Mouse (Mus musculus) c-Kit-positive CD71-positive TER-119-positive erythroid progenitor cells, embryonic 14.5 days (primary cell): Measurements from ENCODE around the gene Hand1.
"Not testable (repeated sequence)": the region's sequence is repeated elsewhere in the genome, so short reads cannot be mapped to it uniquely, and the experiment has no call there.

Experiments used
- DNase-seq: peaks from one replicate; pipeline ENCODE4 v3.0.0-alpha.2; 2013; ENCODE audit warnings: low spot score

The Hand1 gene

DNA sequence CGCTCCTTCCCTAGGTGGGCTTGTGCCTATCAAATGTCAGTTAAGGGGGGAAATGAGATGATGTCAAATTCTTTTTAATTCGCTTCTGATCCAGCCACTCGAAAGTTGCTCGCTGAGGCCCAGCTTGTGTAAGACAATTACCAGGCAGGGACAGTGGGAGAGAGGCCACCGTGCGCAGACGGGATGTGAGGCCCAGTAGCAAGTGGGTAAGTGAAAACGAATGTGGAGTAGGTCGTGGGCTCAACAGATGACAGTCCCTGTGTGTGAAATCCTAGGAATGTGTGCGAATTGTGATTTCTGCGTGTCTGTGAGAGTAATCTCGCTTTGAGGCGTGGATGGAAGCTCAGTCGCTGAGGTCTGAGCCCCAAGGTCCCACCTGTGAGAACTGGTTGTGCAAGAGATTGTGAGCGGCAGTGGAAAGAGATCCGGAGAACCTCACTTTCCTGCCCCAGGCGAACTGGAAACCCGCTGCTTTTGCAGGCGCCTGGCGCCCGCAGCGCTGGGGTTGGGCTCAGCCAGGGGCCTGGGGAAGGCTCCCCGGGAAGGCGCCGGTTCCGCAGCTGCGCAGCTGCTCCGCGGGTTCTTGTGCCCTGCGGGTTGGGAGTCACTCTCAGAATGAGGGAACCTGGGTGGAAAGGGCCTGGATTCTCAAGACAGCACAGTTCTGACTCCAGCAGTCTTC lies 819 bp upstream of the Hand1 start:
- no peak for DNase-seq

DNA sequence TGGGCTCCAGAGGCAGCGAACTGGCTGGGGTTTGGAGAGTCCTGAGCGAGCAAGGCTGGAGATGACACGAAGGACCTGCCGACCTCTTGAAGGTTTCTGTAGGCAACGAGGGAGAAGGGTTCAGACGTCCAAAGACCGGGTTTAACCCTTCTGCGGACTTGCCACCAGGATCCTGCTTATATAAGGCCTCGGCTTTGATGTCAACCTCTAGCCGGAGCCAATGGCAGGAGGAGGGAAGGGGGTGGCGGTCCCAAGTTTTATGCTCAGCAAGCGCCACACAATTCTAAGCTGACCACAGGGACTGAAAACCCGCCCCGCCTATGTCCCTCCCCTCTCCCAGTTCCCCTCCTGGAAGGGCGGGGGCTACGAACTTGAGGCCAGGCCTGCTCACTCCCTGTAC lies 757 bp downstream of the Hand1 start:
- no peak for DNase-seq

DNA sequence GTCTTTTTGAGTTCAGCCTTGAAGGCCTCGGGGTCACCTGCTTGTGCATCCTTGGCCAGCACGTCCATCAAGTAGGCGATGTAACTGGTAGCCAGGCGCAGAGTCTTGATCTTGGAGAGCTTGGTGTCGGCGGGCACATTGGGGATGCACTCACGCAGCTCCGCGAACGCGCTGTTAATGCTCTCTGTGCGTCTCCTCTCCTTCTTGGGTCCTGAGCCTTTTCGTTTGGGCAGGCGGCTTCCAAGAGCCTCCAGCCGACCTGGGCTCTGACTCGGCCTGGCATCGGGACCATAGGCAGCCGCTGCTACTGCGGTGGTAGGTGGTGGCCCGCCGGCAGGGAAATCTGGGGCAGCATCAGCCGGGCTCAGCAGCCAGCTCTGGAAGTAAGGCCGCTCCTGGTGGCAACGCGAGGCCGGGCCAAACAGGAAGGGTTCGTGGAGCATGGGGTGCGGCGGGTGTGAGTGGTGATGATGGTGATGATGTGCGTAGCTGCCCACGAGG lies 1.3 kb downstream of the Hand1 start:
- no peak for DNase-seq

DNA sequence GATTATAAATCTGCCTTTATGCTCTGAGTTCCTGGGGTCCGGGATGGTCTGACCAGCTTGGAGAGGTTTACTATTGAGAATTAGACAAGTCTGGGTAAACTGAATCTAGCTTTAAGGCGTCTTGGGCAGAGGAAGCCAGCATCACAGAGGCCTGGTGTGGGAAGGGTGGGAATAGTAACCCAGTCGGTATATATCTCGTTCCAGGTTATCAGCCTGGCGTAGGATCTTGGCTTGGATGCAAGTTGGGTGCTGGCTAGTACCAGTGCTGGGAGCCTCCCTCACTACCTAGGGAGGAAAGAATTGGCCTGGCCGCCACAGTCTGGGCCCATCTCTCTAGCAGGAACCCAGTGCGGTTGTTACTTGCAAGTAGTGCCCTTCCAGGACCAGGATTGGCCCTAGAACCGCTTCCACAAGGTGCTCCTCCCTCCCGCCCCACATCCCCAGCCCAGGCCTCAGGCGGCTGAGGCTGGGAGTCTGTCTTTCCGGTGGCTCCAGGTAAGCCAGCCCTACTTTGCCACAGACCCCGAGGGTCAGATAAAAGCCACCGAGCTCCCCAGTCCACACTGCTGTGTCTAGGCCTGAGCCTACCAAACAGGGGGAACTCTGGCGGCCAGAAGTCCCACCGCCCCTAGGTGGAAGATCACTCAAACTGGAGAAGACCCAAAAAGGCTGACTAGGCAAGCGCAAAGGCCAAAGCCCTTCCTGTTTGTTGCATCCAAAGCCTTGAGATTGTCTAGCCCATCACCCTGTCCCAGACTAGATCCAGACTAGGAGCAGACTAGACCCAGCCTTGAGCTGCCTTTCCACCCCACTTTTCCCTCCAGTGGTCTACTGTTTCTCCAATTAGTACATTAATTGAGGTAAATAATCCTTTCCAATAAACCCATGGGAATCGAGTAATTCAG lies 2.5 kb downstream of the Hand1 start:
- DNase-seq: no peak

DNA sequence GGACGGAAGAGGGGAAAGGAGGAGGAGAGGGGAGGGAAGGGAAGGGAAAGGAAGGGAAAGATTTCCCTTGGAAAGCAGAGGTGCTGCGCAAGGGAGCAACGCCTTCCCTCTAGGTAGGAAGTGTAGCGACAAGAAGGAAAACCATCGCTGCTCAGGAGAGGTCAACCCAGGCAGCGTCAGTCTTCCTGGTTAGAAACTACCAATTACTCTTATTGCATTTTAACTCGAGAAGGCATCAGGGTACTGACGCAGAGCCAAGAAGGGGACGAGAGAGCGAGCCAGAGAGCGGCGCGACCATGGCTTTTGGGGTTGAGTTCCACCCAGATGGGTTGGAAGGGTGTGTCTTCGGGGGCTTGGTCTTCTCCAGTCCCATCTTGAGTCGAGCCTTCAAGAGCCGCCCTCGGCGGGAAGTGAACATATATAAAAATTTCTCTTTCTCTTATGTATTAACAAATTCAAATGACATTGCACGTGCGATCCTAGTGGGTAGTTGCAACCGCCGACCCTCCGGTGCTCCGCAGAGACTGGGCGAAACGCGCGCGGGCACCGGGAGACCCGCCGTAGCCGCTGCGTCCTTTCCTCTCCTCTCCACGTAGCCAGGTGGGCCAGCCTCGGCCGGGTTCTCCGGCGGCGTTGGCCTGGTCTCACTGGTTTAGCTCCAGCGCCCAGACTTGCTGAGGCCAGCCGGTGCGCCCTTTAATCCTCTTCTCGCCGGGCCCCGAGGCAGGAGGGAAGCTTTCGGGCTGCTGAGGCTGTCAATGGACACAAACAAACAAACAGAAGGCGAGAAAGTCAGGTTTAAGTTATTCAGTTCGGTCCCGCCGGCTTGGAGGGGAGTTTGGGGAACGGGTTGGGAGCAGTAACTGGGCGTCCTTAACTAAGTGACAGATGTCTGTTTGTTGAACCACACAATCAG lies 3.4 kb downstream of the Hand1 start:
- DNase-seq: no peak

DNA sequence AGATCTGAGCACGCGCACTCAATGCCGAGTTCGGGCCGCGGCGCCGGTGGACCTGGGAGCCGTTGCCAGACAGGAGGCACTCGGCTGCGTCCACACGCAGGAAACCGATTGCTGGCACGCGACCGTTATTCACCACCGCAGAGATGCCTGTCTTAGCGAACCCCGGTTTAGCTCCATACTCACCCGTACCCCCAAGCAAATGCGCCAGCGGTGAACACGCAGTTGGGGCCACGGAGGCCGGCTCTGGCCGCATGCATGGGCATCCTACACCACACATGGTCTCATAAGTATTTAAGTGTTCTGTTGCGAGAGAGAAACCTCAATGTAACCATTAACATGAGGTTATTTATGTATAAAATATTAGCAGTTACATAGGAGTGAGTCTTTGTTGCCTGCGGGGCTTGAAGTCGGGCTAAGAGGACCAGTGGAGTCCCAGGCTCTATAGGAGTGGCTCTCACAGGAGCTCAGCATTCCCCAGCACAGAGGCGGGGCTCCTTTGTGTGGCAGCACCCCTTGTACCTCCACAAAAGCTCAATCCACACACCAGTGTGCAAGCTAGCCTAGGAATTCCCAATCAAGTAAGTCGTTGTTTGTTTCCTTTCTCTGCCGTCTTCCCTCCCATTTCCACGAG lies 4.6 kb downstream of the Hand1 start:
- DNase-seq: no peak

DNA sequence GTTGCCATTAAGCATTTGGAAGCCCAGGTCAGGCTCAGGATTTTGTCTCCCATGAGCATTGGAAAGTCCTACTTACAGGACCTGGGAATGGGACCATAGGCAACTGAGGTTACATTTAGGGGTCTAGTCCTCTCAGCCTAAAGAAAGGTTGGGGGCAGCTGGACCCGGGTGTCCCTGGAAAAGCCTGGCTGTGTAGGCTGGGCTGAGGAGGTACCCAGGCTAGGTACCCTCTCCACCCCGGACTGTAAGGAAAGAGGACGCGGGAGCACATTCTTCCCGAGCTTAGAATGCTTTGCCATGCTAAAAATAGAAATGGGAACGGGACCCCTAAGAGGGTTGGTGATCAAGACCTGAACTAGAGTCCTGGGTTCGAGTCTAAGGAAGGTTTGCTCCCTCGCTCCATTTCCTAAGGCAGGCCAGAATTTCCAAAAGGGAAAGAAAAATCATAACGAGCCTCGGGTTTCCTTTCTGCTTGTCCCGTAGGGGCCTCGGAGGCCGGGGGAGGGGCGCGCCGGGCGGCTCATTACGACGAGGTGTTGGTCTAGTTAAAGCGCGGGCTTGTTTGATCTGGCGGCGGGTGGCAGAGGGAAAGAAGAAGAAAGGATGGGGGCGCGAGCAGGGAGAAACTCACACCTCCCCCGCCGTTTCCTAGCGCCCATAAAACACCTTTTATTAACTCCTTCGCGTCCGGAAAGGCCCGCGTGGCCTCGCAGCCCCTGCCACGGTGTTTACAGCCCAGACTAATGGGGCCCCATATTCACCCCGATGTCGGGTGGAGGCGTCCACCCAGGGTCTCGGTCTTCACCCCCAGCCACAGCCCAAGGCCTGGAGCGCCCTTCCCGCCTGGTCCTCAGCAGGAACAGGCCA lies 5.3 kb downstream of the Hand1 start:
- no peak for DNase-seq

DNA sequence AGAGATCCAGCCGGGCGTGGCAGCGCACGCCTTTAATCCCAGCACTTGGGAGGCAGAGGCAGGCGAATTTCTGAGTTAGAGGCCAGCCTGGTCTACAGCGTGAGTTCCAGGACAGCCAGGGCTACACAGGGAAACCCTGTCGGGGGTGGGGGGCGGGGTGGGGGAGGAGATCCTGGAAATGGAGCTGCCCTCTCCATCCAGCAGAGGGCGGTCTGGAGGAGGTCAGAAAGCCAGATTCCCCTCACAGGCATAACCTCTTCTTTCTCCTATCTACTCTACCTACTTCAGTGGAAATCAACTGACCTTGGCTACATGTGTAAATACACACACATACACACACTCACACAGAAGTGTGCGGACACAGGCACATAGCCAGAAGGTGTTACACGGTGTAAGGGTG lies 7.4 kb downstream of the Hand1 start:
- not testable (repeated sequence) for DNase-seq

DNA sequence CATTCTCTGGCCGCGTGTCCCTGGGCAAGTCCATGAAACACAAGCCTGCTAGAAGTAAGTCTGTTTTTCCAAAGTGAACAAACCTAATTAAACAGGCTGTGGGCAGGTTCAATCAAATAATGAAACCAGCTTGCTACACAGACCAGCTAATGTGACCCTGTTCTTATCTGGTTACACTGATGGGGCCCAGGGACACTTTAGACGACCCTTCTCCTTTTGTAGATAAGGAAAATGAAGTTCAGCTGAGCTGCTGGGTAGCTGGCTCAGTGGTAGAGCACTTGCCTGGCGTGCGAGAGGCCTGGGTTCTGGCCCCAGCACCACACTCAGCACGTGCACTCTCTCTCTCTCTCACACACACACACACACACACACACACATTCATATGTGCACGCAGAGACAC lies 8.9 kb downstream of the Hand1 start:
- DNase-seq: no peak

DNA sequence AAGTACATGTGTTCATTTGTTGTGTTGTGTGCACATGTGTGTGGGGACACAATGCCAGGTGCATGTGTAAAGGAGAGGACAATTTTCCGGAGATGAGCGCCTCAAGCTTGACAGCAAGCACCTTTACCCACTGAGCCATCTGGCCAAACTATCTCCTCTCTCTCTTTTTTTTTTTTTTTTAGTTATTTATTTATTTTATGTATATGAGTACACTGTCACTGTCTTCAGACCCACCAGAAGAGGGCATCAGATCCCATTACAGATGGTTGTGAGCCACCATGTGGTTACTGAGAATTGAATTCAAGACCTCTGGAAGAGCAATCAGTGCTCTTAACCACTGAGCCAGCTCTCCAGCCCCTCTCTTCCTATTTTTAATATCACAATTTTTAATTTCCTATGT lies 9.5 kb downstream of the Hand1 start:
- DNase-seq: not testable (repeated sequence)

DNA sequence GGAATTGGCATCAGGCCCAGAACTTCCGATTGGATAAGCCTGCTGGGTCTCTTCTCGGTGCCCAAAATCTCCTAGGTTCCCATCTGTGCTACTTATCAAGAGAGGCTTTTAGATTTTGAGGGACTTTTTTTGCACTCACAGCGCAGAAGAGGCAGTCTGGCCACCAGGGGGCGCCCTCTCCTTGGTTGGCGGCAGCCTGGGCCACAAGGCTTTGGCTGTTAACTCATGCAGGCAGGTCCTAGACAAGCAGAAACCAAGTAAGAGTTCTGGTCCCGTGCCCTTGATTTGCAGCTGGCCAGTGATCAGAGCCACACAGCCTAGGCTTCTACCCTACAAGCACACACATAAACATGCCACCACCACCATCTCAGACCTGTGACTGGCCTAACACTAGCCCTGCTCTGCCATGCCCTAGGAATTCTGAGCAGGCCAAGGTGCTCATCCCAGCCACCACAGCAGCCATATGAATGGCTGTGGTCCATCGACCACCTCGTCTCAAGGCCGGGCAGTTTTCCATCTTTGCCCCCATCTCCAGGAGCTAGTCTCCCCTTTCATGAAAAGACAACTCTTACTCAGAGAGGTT lies 12.5 kb downstream of the Hand1 start:
- DNase-seq: peak; percentile 65

DNA sequence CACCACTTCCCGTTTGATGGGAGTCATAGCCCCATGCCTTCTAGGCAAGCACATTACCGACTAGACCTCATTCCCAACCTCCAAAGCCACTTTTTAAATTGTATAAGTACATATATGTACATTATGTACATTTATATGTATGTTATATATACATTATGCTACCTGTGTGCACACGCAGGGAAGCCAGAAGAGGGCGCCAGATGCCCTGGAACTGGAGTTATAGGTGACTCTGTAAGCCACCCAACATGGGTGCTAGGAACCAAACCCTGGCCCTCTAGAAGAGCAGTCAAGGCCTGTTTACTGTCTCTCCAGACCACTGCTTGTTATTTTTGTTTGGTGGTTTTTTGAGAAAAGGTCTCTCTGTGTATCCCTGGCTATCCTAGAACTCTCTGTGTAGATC lies 14.4 kb downstream of the Hand1 start:
- no peak for DNase-seq

DNA sequence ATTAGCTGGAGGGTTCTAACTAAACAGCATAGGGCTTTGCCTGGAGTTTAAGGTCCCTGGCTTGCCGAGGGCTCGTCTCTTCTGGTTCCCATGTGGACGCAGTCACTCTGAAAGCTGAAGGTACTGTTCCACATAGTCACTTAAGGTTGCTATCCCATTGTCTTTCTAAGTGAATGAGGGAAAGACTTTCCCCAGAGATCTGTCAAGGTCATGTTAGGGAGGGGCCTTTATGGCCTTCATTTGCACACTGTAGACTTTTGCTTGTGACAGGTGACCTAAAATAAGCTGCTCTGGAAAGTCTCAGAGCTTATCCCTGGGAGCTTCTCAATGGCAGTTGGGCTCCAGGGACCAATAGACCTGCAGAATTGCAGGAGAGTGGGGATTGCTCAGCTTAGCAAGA lies 19.0 kb downstream of the Hand1 start:
- no peak for DNase-seq

DNA sequence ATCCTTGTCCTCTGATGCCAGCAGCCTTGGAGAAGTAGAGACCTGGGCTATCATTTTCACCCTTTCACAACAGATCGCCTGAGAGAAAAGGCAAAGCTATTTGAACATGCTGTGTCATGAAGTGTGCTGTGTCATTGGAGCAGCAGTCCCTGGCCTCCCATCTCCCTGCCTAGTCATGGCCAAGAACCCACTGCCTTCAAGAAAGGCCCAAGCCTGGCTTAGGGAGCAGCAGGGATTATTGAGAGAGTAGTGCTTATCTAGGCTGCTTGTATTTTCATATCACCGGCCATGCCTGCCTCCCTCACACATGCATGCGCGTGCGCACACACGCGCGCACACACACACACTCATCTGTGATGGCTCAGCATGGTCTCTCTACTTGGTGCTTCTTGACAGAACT lies 20.4 kb downstream of the Hand1 start:
- peak; percentile 45 for DNase-seq

DNA sequence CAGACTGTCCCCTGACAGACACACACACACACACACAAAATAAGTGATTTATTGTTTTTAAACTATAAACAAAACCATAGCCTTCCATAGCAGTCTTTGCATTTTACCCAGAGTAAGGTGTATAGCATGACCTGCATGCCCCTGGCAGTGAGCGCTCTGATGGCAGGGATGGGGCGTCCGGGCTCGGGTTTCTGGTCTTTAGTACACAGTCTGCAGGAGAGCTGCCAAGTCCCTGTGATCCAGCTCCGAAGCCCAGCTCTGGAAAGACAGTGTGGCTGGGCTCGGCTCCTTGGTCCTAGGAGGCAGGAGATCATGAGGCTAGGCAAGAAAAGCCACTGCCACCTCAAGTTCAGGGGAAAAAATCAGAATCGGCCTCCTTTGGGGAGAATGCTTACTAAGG lies 21.6 kb downstream of the Hand1 start:
- no peak for DNase-seq

DNA sequence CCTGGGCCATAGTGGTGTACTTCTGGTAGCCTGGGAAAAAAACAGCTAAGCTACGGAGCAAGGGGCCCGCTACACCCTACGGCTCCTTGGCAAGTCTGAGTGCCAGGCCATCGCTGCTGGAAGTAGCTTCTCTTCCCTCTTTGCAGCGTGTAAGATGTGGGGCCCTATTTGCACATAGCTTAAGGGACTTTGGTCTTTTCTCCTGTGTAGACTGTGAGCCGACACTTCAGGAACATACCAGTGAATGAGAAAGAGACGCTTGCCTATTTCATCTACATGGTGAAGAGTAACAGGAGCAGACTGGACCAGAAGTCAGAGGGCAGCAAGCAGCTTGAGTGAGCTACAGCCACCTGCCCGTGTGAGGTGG lies 22.9 kb downstream of the Hand1 start:
- no peak for DNase-seq

DNA sequence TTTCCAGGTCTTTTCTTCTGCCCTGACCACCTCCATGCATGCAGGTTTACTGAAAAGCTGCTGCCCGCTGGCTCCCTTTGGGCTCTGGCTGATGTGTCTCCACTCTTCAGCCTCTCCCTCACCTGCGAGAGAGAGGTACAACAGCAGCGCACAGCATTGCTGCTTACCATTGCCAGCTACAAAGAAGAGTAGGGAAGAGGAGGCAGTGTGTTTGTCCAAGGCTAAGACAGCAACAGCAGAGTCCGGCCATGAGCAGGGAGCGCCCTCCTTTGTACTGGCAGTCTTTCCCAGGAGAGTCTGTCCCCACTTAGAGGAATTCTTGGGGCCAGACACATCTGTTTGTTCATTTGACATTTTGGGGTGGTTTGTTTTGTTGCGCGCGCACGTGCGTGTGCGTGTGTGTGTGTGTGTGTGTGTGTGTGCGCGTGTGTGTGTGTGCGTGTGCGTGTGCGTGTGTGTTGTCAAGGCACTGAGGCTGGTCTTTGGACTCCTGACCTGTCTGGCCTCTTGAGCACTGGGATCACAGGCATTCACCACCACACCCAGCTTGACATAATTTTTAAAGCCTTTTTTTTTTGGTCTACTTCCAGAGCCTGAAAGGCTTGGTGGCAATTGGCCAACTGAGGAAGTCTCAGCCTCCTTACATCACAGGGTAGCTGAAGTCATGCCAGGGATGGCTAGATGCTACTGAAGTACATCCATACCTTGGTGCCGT lies 23.4 kb downstream of the Hand1 start:
- DNase-seq: no peak

DNA sequence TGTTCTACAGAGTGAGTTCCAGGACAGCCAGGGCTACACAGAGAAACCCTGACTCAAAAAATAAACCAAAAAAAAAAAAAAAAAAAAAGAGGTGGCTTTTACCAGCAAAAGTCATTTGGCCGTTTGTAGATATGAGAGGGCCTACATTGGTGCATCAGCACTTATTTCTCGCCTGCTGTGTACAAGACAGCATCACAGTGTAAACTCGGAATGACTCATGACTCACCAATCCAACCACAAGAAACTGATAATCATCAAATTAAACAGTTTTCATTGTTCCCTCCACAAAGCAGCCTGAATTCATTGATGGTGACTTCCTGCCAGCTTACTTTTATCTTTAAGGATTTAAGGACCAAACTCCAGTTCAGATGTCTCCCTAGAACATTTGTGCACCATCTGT lies 27.6 kb downstream of the Hand1 start:
- no peak for DNase-seq

DNA sequence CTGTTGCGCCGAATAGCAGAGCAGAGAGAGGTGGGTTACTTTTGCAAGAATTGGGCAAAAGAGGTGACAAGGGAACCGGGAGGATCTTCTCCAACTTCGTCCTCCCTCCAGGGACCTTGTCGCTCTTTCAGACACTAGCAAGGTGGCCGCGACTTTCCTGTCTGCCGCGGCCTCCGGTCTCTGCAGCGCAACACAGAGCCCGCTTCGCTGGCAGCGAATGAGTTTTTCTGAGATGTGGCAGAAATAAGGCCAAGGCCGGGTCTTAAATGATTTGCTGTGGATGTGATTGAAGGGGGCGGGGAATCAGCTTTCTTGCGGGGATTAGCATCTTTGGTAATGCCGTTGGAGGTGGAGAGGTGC lies 30.1 kb downstream of the Hand1 start:
- no peak for DNase-seq
